Mouse (Mus musculus): ENCODE results near the gene Tbc1d22a.
"Not testable (repeated sequence)": the region's sequence is repeated elsewhere in the genome, so short reads cannot be mapped to it uniquely, and the experiment has no call there.

The Tbc1d22a gene

GRCm38 (mm10) chr15:86203942-86204561 lies 10.2 kb upstream of the Tbc1d22a start:
- no peak for DNase-seq

GRCm38 (mm10) chr15:86205300-86205699 lies 9.0 kb upstream of the Tbc1d22a start:
- peak; percentile 59 to 68 for DNase-seq

- DNase-seq, result no peak
Observed at GRCm38 (mm10) chr15:86206385-86206784, 7.9 kb upstream of the Tbc1d22a start.

GRCm38 (mm10) chr15:86212193-86212592 lies 2.1 kb upstream of the Tbc1d22a start:
- not testable (repeated sequence) for DNase-seq

- no peak for DNase-seq
Observed at GRCm38 (mm10) chr15:86214549-86215201, 416 bp downstream of the Tbc1d22a start.

- DNase-seq, result not testable (repeated sequence)
Observed at GRCm38 (mm10) chr15:86216641-86217040, 2.4 kb downstream of the Tbc1d22a start.

DNA sequence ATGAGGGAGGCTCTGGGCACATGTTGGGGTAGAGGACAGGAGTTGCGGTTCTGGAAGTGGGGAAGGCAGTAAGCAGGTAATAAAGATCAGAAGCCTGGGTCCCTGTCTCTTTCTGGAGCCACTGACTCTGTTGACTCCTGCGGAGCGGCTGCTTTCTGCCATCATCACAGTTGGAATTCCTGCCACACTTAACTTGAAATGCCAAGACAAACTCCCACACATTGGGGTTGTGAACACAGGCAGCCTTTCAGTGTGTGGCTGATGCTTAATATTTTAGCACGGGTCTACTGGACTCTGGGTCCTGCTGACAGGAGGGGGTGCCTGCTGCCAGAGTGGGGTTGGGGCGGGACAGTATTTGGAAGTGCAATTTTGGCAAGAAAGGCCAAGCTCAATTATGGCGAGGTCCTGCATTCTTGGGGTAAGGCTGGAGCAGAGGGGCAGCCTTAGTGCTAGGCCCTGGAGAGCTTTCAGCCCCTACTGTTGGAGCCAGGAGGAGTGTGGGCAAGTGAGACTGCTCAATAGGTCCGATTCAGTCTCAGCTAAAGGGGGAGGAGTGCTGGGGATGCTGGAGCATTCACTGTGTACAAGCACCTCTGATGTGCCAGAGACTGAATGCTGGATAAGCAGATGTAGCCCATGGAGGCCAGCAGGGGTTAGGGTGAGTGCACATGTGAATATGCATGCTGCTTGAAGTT lies 5.4 kb downstream of the Tbc1d22a start:
- DNase-seq, result no peak

DNA sequence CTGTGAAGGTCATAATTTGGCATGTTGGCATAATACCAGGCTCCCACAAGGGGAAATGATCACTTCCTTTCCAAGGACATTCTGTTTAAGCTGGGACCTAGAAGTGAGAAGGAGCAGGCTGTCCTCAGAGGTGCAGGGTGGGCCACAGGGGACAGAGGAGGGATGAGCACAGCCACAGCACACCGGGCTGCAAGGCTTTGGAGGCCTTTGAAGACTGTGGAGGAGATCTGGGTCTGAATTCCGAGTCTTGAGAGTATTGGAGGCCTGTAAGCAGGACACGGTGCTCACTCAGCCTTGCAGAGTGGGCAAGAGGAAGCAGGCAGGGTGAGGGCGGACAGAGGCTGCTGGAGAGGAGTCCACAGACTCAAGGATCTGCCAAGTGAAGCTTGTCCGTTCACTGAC lies 6.0 kb downstream of the Tbc1d22a start:
- DNase-seq, result no peak

DNA sequence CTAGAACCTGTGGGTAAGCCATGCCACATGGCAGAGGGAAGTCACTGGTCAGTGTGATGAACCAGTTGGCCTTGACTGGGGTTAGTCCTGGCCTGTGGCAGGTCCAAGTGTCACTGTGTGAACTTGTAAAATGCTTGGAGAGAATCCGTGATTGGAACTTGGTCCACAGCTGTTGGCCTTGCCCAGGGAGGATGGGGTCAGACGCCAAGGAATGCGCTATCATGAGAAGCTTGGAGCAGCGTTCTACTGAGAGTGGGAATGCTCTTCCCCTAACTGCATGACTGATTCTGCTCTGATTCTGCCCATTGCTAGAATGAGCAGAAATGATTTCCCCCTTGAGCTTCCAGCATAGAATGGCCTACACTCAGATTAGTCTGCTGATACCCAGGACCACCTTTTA lies 6.5 kb downstream of the Tbc1d22a start:
- no peak for DNase-seq

DNA sequence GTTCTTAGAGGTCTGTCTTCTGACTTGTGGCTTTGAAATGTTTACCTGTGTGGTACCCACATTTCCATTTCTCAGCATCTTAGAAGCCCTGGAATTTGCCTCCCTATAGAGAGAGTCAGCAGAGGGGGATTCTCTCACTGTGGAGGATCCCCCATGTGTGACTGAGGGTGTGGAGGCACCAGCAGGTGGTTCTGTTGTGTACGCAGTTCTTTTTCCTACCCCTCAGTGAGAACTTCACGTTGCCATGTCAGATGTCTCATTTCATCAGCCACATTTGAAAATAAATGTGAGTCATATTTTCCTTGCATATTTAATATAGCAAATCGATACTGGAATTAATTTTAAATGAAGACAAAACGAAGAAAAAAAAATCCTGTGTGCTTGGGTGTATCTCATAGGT lies 7.1 kb downstream of the Tbc1d22a start:
- DNase-seq, result no peak

DNA sequence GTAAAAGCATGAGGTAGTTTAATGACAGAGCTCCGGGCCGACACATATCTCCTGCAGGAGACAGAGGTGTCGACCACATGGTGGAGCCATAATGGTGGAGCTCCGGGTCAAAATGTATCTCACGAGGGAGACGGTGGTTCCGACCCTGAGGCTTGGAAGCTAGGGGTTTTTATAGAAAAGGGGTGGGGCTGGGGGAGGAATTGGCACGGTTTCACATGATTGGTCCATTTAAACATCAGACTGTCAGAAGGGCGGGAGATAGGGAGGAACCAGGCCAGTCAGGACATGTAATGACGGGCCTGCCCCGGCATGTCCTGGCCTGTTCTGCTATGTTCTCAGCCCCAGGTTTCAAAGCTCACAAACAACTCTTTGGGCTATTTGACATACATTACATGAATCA lies 7.6 kb downstream of the Tbc1d22a start:
- not testable (repeated sequence) for DNase-seq

DNA sequence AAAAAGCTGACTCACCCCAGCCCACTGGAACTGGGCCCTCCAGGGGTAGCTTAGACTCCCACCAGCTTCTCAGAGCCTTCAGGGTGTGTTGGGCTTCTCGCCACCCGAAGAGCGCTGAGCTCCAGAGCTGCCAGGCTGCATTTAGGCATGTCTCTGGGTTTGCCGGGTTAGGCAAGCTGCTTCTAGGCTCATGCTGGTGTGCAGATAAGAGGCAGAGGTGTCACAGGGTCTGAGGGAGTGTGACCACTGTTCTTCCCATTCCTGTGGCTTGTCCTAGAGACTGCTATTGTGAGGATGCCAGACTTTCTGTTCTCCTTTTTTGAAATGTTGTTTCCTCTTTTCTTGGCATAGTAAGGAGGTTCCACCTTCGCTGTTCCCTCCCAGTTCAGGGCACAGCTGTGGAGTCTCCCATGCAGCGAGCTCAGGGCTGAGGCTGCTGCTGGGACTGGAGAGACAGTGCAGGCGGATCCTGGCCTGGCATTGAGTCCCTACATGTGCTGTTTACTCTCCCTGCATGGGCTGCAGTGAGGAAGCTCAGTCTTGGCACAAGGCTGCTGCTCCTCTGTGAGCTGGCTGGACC lies 10.8 kb downstream of the Tbc1d22a start:
- DNase-seq, result no peak

DNA sequence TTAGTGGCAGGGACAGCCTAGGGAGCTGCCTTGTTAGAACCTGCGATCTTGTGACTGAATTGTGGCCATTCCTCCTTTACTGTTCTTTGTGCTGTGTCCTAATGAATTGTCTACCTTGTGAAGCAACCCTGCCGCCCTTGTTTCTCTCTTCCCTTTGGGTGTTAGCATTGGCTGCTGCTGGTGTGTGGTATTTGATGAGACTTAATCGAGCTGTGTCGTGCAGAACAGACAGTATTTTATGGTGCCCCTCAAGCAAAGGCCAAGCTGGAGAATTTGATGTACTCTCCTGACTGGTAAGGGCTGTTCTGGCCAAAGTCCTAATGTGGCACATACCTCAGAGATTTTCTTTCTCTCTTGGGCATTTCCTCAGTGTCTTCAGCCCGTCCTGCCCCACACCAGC lies 12.0 kb downstream of the Tbc1d22a start:
- no peak for DNase-seq

DNA sequence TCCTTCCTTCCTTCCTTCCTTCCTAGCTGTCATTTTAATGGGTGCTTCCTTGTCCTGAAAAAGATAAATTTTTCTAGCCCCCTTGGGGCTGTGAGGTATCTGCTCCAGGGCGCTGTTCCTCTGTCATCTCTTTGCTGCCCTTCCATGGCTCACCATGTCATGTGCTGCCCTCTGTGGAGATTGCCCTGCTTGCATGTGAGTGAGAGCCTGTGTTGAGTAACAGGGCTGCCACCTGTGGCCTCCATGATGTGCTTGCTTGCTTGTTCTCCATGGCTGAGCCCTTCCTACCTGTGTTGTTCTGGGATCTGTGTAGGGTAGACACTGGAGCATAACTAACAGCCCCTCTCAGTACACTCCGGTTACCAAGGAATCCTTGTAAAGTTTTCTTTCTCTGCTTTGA lies 12.7 kb downstream of the Tbc1d22a start:
- no peak for DNase-seq

GRCm38 (mm10) chr15:86228186-86228585 lies 13.9 kb downstream of the Tbc1d22a start:
- peak; percentile 69 to 70 for DNase-seq

GRCm38 (mm10) chr15:86229088-86229487 lies 14.8 kb downstream of the Tbc1d22a start:
- no peak for DNase-seq

- DNase-seq, result no peak
Observed at GRCm38 (mm10) chr15:86229623-86230022, 15.4 kb downstream of the Tbc1d22a start.

- DNase-seq, result no peak
Observed at GRCm38 (mm10) chr15:86231170-86231569, 16.9 kb downstream of the Tbc1d22a start.

GRCm38 (mm10) chr15:86231831-86232512 lies 17.7 kb downstream of the Tbc1d22a start:
- peak; percentile 92 to 96 for DNase-seq

- peak in 1 of 2 experiments; percentile 28 for DNase-seq
Observed at GRCm38 (mm10) chr15:86234001-86234400, 19.7 kb downstream of the Tbc1d22a start.

GRCm38 (mm10) chr15:86234517-86235441 lies 20.5 kb downstream of the Tbc1d22a start:
- peak; percentile 66 to 67 for DNase-seq

DNA sequence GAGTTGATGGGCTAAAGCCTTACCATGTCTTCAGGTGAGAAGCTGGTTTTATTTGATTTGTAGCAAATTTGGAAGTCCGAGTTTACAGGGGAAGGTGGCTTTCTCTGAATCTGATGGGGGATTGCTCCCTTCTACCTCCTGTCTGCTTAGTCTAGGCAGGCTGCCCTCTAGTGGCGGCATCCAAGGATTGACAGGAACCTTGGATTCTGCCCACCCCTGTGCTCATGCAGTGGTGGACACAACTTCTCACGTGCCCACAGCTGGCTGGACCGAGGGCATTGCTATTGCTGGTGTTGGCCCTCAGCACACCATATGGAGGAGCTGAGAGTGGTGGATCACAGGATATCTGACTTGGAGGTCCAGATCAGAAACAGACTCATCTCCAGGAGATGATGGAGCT lies 22.0 kb downstream of the Tbc1d22a start:
- DNase-seq, result peak; percentile 71 to 78
